Mouse (Mus musculus) kidney, embryonic 15.5 days (tissue): ENCODE measurements around the gene Irf2. TPM values are rescaled to one million over a fixed set of nuclear protein-coding genes. Genes with fewer than 3 reads are reported as not detected.

Experiments
- ATAC-seq: fragments of 200-750 bp; cut with Nextera tagmentation; replicated peaks from 2 replicates; pipeline ENCODE4 v1.8.0; 2017; ENCODE audit warnings: moderate TSS enrichment; ENCODE audit not compliant: low FRiP score
- H3K27ac ChIP-seq: fragments of 300-500 bp; sonication (generic); 2 replicates; pipeline ENCODE4 v1.5.1; 2015; ENCODE audit warnings: mild to moderate bottlenecking, inconsistent platforms
- H3K27me3 ChIP-seq: fragments of 300-500 bp; sonication (generic); 2 replicates; pipeline ENCODE4 v1.6.1; 2015; ENCODE audit warnings: inconsistent platforms
- H3K36me3 ChIP-seq: fragments of 300-500 bp; sonication (generic); 2 replicates; pipeline ENCODE4 v1.6.1; 2015; ENCODE audit warnings: inconsistent platforms
- H3K4me1 ChIP-seq: fragments of 300-500 bp; sonication (generic); 2 replicates; pipeline ENCODE4 v1.6.1; 2015; ENCODE audit warnings: inconsistent platforms
- H3K4me2 ChIP-seq: fragments of 300-500 bp; sonication (generic); 2 replicates; pipeline ENCODE4 v1.6.1; 2015; ENCODE audit warnings: moderate library complexity, mild to moderate bottlenecking, inconsistent platforms
- H3K4me3 ChIP-seq: fragments of 300-500 bp; sonication (generic); replicated peaks from 2 replicates; pipeline ENCODE4 v1.5.1; 2015; ENCODE audit warnings: mild to moderate bottlenecking, inconsistent platforms
- H3K9ac ChIP-seq: fragments of 300-500 bp; sonication (generic); 2 replicates; pipeline ENCODE4 v1.6.1; 2015; ENCODE audit warnings: mild to moderate bottlenecking, inconsistent platforms
- H3K9me3 ChIP-seq: fragments of 300-500 bp; sonication (generic); replicated peaks from 2 replicates; pipeline ENCODE4 v1.6.1; 2016; ENCODE audit warnings: inconsistent platforms
- WGBS: fragments of 180-500 bp; shearing (Covaris S2); methylation state at CpG from one replicate; pipeline ENCODE4 v1.1.7; 2015; ENCODE audit warnings: mixed read lengths; 5-methylcytosine and 5-hydroxymethylcytosine counted together
- polyA plus RNA-seq: library from polyadenylated mRNA; unstranded; fragments of >200 nt; fragmentation: Nextera tagmentation; extraction: Ambion mirVana; gene quantifications from 2 replicates; pipeline ENCODE4 v1.2.1, GENCODE M21; 2015

Gene Irf2
- polyA plus RNA-seq, 1 experiment from 2014 or later = 18.4 TPM

DNA sequence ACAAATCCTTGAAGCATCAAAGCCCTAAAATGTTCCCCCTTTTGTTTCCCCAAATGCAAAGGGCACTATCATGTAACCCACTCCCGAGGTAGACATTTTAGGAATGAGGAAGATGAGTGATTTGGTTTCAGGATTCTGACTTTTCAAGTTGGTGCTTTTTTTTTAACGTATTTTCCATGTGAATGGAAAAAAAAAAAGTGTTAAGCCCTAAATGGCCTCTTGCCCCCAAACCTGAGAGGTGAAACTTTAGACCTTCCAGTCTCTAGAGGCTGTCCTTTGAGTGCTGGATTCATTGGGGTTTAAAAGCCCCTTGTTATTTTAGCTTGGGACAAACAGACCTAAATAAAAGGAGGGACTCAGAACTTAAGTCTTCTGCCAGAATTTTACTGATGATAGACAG lies 109.9 kb downstream of the Irf2 start:
- Histone ChIP-seq H3K9me3 (no peaks in the 10 kb centered on the region), H3K4me1 (peaks cover 22% of the 10 kb centered on the region), H3K36me3 (peaks cover 22% of the 10 kb centered on the region), H3K4me3 (no peak overlapping the region), H3K4me2 (no peak overlapping the region), H3K27me3 (no peaks in the 10 kb centered on the region), H3K27ac (peak overlapping the region; percentile 65), H3K9ac (no peak overlapping the region)
- ATAC-seq = no peak
- WGBS = 13% methylated on average over 2 of the region's 2 CpGs

DNA sequence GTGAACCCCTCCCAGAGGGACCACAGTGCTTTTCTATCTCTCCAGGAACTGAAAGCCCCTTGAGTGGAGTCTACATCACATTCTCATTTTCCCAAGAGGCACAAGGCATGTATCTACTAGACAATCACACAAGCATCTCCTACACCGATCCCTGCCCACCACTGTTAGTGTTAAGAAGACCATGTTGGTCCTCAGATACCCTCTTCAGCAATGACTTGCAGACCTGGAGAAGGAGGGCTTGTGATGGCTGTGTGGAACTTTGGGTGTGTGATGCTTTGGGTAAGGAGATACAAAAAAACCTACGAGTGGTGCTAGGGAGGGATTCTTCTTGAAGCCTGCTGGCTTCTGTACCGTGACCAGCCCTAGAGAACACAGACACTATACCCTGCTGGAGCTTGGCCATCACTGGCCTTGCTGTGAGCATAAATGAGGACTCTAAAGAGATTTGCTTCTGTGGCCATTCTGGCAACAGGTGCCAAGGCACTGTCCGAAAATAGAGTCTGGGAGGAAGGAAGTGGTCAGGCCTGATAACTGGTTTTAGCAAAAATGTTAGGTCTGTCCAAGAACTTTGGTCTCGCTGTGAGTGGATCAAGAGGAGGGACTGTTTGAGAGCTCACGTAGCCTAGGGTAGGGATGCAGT lies 110.8 kb downstream of the Irf2 start:
- Histone ChIP-seq H3K9me3 (no peaks in the 10 kb centered on the region), H3K9ac (no peak overlapping the region)
- ATAC-seq = no peak

DNA sequence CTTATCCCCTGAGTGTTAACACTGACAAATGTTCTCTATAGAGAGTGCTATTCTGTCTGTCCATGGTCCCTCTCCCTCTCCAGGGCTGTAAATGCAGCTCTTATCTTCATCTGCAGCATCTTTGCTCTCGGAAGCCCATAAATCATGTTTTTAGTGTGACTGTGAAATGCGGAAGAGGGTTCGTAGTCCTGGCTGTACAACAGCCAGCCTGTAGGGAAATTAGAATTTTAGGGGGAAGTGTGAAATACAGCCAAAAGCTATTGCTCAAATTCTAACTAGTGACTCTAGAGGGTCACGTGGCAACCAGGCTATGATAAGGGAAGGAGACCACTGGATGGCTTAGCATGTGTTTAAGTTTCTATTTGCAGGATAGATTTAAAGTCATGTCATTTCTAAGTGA lies 112.0 kb downstream of the Irf2 start:
- Histone ChIP-seq H3K4me2 (no peak overlapping the region), H3K27me3 (no peaks in the 10 kb centered on the region), H3K27ac (peak overlapping the region; percentile 52), H3K36me3 (peaks cover 10% of the 10 kb centered on the region), H3K9me3 (no peaks in the 10 kb centered on the region), H3K9ac (no peak overlapping the region), H3K4me3 (no peak overlapping the region), H3K4me1 (peaks cover 18% of the 10 kb centered on the region)
- 31% methylated on average over 4 of the region's 4 CpGs for WGBS
- 0 out of 2 replicates have a peak, but pooled peaks have one; percentile 41 for ATAC-seq

More for the DNA sequence above, 110.8 kb downstream of the Irf2 start:
- 83% methylated on average over 6 of the region's 6 CpGs for WGBS
- Histone ChIP-seq H3K4me1 (peaks cover 22% of the 10 kb centered on the region), H3K27ac (0 out of 2 replicates have a peak overlapping the region, but pooled peaks have one; percentile 28), H3K36me3 (peaks cover 22% of the 10 kb centered on the region), H3K4me3 (no peak overlapping the region), H3K27me3 (no peaks in the 10 kb centered on the region), H3K4me2 (no peak overlapping the region)

DNA sequence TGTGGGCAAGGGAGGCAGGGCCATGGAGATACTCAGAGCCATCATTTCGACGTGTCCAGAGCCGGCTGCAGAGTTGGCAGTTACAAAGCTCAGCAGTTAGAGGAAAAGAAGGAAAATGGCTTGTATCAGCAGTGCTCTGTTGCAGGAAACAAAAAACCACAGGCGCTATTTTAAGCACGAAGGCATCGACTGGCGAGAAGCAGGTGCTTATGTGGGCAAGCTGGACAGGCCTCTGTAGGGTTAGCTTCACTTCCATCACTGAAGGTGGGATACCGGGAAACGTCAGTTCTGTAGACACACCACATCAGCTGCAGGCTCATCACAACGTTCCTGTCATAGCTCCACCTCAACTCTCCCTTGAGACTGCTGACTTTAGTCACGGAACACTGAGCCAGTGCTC lies 112.8 kb downstream of the Irf2 start:
- Histone ChIP-seq H3K27ac (no peak overlapping the region), H3K36me3 (peaks cover 5% of the 10 kb centered on the region), H3K9me3 (no peaks in the 10 kb centered on the region), H3K4me3 (no peak overlapping the region), H3K4me1 (peaks cover 18% of the 10 kb centered on the region), H3K27me3 (no peaks in the 10 kb centered on the region), H3K9ac (no peak overlapping the region), H3K4me2 (no peak overlapping the region)
- 71% methylated on average over 11 of the region's 11 CpGs for WGBS
- no peak for ATAC-seq

DNA sequence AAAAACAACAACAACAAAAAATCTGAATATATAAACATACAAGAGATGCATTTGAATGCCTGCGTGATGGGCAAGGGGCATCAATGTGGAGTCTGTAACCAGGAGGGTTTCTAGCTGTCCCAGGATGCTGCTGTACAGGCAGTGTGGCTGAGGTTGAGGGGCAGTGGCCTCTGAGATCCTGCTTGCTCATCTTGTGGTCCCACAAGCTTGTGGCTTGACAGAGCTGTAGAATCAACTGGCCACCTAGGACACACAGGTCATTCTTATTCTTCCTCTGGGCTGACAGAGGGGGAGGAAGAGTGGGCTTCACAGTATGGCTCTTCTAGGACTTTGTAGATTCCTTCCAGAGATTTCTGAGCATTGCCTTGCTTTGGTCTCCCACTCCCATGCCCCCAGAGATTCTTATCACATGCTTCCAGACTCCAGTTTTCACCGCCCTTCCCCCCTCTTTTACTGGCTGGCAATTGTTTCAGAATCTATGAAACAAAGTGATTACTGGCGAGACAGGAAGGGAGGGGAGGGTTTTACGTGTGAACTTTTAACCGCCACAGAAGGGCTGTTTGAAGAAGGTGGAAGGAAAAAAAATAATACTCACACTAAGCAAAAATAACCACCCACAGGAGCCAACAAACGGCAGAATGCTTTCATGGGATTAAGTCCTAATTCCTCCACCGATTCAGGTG lies 119.8 kb downstream of the Irf2 start:
- H3K4me2 ChIP-seq = no peak overlapping the region
- H3K4me3 ChIP-seq = no peak overlapping the region
- H3K9me3 ChIP-seq = no peaks in the 10 kb centered on the region
- no peak for ATAC-seq
- 36% methylated on average over 7 of the region's 7 CpGs for WGBS
- no peaks in the 10 kb centered on the region for H3K36me3 ChIP-seq
- no peak overlapping the region for H3K9ac ChIP-seq
- H3K27ac ChIP-seq = peak overlapping the region; percentile 37; the same call in 1 of the 2 replicates
- H3K4me1 ChIP-seq = peaks cover 10% of the 10 kb centered on the region; the same call in 1 of the 2 replicates
- no peaks in the 10 kb centered on the region for H3K27me3 ChIP-seq

DNA sequence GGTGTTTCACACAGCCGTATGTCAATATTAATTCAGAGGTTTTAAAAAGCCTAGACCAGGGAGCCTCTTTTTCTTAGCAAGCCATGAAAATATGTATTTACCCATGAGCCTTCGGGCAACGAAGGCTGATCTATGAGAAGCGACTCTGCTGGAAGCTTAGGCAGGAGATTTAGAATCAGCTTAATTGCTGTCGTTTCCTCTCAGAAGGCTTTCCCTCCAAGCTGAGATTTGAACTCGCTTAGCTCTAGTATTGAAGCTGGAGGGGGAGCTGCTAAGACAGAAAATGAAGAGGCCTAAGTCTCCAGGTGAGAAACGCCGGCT lies 120.3 kb downstream of the Irf2 start:
- no peaks in the 10 kb centered on the region for H3K9me3 ChIP-seq
- no peak for ATAC-seq
- H3K4me1 ChIP-seq = peaks cover 10% of the 10 kb centered on the region; the same call in 1 of the 2 replicates
- no peak overlapping the region for H3K4me2 ChIP-seq
- no peak overlapping the region for H3K27ac ChIP-seq
- WGBS = 59% methylated on average over 8 of the region's 8 CpGs
- H3K36me3 ChIP-seq = no peaks in the 10 kb centered on the region
- H3K27me3 ChIP-seq = no peaks in the 10 kb centered on the region
- no peak overlapping the region for H3K4me3 ChIP-seq
- H3K9ac ChIP-seq = no peak overlapping the region

DNA sequence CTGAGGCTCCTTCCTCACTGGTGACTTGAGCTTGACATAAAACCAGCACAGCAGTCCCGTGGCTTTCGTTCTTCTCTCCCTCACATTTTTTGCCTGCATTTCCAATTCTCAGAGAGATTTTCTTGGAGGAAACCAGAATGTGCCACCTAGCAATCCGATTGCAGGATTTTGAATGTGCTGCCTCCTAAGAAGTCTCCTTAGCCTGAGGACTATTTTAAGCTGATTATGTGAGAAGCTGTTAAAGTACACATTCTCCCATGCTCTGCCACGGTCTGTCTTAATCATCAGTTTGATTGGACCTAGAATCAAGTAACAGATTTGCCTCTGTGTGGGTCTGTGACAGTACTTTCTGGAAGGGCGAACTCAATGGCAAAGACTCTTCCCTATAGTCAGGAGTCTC lies 123.0 kb downstream of the Irf2 start:
- no peak overlapping the region for H3K27ac ChIP-seq
- WGBS = 88% methylated on average over 5 of the region's 5 CpGs
- H3K9me3 ChIP-seq = no peaks in the 10 kb centered on the region
- H3K4me3 ChIP-seq = no peak overlapping the region
- no peaks in the 10 kb centered on the region for H3K36me3 ChIP-seq
- peaks cover 10% of the 10 kb centered on the region; the same call in 1 of the 2 replicates for H3K4me1 ChIP-seq
- H3K27me3 ChIP-seq = no peaks in the 10 kb centered on the region
- no peak for ATAC-seq
- H3K9ac ChIP-seq = no peak overlapping the region
- H3K4me2 ChIP-seq = no peak overlapping the region

DNA sequence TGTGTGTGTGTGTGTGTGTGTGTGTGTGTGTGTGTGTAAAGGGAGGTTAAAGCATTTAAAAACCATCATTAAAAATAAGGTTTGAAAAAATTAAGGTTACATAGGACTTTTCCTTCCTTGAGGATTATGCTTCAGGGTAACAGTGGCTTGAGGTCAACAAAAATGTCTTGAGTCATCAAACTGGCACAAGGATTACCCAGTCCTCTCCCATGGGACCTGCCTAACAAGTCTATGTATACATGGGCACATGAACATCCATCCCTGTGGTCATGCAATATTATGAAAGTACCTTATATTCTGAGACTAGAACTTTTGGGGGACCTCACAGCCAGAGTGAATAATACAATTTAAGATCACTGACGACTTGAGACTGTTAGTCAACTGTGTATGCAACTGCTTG lies 125.9 kb downstream of the Irf2 start:
- H3K27me3 ChIP-seq = no peaks in the 10 kb centered on the region
- H3K9ac ChIP-seq = no peak overlapping the region
- H3K4me1 ChIP-seq = peaks cover 6% of the 10 kb centered on the region
- no peaks in the 10 kb centered on the region for H3K9me3 ChIP-seq
- H3K4me3 ChIP-seq = no peak overlapping the region
- no peak overlapping the region for H3K27ac ChIP-seq
- no peaks in the 10 kb centered on the region for H3K36me3 ChIP-seq
- no peak overlapping the region for H3K4me2 ChIP-seq
- WGBS = 70% methylated on average over 1 of the region's 1 CpGs
- ATAC-seq = no peak

DNA sequence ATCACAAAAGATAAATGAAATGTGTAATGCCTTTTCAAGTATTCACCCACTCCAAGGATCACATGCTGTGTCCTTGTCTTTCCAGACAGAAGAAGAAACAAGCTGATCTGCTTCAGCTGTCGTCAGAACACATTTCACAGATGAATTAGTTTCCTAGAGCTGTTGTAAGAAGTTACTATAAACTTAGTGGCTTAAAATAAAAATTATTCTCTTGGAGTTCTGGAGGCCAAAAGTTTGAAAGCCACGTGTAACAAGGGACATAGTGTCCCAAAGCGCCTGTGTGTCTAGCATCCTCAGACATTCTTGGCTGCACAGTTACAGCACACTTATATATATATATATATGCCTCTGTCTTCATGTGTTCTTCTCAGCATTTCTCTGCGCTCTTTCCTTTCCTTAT lies 127.9 kb downstream of the Irf2 start:
- no peak overlapping the region for H3K4me3 ChIP-seq
- H3K9ac ChIP-seq = no peak overlapping the region
- no peak overlapping the region for H3K27ac ChIP-seq
- H3K9me3 ChIP-seq = no peaks in the 10 kb centered on the region
- no peaks in the 10 kb centered on the region for H3K27me3 ChIP-seq
- WGBS = 55% methylated on average over 4 of the region's 4 CpGs
- peaks cover 6% of the 10 kb centered on the region for H3K4me1 ChIP-seq
- no peak for ATAC-seq
- no peak overlapping the region for H3K4me2 ChIP-seq
- no peaks in the 10 kb centered on the region for H3K36me3 ChIP-seq

DNA sequence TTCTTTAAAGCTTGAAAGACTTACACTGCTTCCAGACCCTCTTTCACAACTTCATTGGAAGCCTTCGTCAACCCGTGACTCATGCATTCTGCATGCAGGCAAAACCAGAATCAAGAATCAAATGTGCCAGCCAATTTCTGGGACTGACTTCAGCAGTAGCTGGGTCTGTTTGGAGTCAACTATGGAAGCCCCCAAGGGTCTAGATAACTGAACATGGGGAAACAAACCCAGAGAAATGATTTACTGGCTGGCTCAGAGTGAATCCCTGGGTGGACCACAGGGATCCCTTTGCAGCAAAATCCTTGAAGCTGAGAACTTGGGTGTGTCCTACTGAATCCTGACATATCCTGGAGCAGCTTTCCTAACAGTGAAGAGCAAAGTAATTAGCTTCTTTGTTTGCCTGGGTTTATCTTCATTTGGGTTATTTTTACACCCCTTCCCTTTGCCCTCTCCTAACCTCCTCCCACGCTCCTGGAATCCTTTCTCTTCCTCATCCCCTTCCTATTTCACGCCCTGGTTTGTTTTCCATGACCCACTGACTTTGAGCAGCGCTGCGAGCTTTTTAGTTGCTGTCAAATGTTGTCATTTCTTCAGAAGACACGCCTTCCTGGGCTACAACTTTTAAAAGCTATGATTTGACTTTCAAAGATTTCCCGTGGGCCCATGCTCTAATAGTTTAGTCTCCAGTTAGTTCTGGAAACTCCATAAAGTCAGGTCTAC lies 129.0 kb downstream of the Irf2 start:
- Histone ChIP-seq H3K9me3 (no peaks in the 10 kb centered on the region), H3K4me3 (no peak overlapping the region), H3K27me3 (no peaks in the 10 kb centered on the region), H3K4me2 (no peak overlapping the region), H3K36me3 (no peaks in the 10 kb centered on the region), H3K9ac (no peak overlapping the region), H3K4me1 (peaks cover 6% of the 10 kb centered on the region), H3K27ac (no peak overlapping the region)
- 41% methylated on average over 8 of the region's 8 CpGs for WGBS
- no peak for ATAC-seq

DNA sequence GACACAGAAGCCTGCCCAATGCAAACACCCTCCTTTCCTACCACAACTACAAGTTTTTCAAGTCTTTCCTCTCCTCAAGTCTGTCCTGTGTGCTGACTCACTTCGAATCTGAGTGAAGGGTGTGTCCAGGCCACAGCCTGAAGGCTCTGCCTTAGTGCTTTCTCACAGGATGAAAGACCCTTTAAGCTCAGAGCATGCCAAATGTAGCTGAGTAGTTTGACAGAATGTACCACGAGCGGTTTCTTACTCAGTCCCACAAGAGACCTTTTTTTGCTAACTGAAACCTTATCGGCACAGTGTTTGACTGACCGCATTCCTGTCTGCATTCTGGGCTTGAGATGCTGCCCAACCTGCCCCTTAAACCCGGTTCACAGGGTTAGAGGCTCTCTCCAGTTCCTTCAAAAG lies 130.0 kb downstream of the Irf2 start:
- no peak overlapping the region for H3K27ac ChIP-seq
- no peaks in the 10 kb centered on the region for H3K27me3 ChIP-seq
- H3K4me3 ChIP-seq = no peak overlapping the region
- H3K9me3 ChIP-seq = no peaks in the 10 kb centered on the region
- peaks cover 6% of the 10 kb centered on the region for H3K4me1 ChIP-seq
- WGBS = 64% methylated on average over 6 of the region's 6 CpGs
- ATAC-seq = no peak
- H3K36me3 ChIP-seq = no peaks in the 10 kb centered on the region
- no peak overlapping the region for H3K9ac ChIP-seq
- no peak overlapping the region for H3K4me2 ChIP-seq

DNA sequence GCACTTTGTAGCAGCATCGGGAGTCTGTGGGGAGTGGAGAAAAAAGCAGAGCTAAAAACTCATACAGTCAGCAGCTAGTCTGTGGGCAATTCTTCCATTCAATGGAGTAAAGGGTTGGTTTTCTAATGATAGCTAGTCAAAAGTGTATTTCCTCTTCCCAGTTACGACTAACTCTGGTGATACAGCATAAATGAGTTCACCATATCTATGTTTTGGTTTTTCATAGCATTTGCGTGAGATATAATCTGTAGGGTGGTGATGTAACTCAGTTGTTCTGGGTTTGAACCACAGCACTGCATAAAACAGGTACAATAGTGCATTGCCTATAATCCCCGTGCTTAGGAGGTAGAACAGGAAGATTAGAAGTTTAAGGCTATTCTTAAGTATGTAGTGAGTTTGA lies 131.6 kb downstream of the Irf2 start:
- ATAC-seq = no peak
- Histone ChIP-seq H3K4me2 (no peak overlapping the region), H3K4me3 (no peak overlapping the region), H3K9me3 (no peaks in the 10 kb centered on the region), H3K4me1 (peaks cover 10% of the 10 kb centered on the region), H3K27ac (no peak overlapping the region), H3K27me3 (no peaks in the 10 kb centered on the region), H3K9ac (no peak overlapping the region), H3K36me3 (no peaks in the 10 kb centered on the region)
- 88% methylated on average over 4 of the region's 4 CpGs for WGBS
